Mouse (Mus musculus): ENCODE results near the gene Mpp2.

DNA sequence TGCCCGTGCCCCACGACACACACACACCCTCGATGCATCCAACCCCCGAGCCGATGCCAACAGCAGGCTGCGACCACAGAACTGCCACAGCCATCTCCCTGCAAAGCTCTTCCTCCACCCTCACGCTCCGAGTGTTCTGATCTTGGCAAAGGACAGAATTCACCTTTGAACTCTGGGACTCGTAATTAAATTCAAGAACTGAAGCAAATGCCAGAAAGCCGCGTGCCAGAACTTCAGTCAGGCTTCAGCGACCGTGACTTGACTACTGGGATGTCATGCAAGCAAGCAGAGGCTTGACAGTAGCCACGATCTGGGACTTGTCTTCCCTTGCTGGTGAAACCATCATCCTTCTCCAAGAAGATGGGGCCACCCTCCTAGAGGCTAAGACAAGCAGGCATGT is 14.6 kb downstream of the Mpp2 start:
- TF ChIP-seq CTCF (IDR thresholded peaks at IDR 0.05): no peak
- no peak for TF ChIP-seq EP300 (IDR thresholded peaks at IDR 0.05)

All from lung, postnatal 0 days (tissue).